Mouse (Mus musculus) cerebellum, adult 9-10 months (tissue): ENCODE results near the gene Sf3a3.
A peak's percentile ranks its signal among the peaks of the same experiment; 100 is the strongest.

Experiments used
- DNase-seq: peaks from one replicate; pipeline ENCODE4 v3.0.0; 2022

Sf3a3 gene

DNA sequence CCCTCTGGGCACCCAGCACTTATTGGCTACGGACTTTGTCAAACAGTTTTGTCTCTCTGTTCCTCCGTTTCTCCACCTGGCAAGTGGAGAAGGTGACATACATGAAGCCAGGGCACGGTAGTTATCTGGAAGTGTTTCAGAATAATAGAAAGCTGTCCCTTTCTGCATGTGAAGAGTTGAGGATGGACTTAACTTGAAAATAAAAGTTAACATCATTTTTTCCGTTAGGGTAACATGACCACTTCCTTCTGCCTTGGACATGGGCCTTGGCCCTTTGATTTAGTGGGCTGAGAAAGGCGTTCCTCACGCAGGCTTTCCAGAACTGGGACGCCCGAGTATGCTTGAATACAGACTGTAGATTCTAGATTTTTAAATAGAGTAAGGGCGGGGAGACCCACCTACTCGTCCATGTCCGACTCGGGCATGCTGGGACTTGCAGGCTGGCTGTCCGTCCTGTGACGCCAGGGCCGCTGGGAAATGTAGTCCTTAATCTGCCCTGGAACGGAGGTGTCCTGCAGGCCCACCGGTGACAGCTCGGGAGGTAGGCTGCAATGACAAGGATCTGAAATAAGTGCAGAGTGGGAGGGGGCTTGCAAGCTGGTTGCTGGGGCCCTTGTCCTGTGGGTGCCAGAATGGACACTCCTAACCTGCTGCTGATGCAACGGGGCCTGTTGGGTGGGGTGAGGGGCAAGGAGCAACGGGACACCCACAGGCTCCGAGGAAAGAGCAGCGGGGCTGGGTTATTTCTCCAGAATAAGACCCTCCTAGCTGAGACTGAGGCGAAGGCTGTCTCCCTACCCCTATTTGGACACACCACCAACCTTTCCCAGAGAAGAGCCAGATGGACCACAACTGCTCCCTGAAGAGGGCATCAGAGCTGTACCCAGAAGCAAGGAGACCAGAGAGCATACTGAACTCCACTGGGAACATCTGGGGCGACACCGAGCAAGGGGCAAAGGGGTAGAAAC lies 27.1 kb downstream of the Sf3a3 start, which contains the start of gene Inpp5b:
TSS of gene Inpp5b (plus strand) at position 475 of the 968 bp plus-strand sequence.
- peak; percentile 86 for DNase-seq

DNA sequence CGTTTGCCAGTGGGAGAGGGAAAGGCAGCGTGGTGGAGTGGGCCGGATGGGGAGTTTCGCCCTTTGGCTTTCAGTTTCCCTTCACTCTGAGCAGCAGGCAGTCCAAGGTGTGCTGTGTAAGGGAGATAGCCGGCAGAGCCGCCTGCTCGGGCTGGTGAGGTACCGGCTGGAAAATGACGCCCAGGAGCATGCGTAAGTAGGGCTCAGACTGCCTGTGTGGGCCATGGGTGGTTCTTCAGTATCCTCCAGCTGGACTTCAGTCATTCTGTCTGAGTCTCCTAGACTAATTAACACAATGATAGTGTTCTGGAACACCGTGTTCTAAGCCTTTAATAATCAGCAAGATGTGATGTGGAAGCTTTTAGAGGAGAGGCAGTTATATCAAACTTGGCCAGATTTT lies 28.3 kb downstream of the Sf3a3 start:
- DNase-seq = no peak

DNA sequence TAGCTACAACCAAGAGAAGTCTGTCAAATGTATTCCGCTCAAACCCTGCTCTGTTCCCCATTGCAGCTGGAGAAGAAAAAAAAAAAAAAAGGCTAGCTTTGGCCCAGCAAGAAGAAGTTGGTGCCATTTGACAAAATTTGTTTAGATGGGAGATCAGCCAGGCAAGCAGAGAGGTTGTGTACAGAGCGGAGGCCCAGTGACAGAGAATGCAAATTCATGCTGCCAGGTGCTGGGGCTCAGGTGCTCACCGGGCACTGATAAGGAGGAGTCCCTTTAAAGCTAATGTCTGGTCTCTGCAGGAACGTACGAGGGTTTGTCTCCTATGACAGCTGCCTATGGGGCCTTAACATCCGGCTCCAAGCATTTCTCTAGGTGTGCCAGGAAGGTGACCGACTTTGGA lies 32.0 kb downstream of the Sf3a3 start:
- DNase-seq = no peak

DNA sequence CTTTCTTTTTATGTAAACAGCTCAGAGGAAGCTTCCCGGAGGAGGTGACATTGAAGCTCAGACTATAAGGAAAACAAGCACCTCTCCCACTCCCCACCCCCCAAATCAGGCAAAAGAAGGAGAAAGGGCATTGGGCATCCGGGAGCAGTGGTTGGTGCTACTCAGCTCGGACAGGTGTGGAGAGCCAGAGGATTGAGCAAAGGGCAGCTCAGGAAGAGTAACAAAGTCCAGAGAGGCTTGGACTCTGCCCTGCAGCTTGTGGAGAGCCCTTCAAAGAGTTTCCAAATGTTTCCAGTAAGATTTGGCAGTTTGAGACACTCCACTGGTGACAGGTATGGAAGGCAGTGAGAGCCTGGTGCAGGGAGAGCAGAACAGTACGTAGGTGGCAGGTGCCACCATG lies 33.3 kb downstream of the Sf3a3 start:
- DNase-seq = no peak

DNA sequence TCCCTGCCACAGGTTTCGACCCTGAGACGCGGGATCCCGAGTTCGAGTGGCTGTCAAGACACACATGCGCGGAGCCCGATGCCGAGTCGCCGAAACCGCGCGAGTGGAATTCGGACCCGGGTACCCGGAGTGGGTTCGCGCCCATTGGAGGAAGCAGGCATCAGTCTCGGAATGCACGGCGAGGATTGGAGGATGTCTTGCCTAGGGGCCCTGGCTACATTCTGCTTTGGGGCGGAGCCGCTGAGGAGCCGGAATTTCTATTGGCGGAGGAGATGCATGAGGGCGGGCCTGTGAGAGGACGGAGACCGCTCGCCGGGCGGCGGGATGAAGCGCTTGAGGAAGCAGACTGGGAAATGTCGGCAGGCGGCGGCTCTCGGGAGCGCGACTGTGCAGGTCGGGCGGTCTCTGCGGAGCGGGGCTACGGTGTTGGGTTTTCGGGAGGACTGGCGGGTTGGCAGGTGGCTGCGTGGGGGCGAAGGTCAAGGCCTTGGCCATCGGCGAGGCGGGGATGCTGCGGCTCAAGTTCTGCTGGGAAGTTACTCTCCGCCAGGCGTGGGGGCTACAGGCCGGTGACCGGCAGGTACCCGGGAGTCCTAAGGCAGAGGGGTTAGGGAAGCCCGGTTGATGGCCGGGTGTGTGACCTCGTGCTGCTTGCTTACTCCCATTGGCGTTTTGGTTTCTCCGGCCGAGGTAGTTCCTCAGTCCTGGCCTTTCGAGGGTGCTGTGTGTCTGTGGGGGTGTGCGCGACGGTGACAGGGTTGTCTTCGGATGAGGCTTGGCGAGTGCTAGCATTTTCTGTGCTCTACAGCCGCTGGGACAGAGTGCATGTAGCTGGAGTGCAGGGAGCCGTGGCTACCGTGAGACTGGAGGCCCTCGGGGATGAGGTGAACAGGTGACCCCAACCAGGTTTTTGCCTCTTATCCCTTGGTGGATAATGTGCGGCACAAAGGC lies 37.0 kb downstream of the Sf3a3 start:
- DNase-seq = peak; percentile 99

DNA sequence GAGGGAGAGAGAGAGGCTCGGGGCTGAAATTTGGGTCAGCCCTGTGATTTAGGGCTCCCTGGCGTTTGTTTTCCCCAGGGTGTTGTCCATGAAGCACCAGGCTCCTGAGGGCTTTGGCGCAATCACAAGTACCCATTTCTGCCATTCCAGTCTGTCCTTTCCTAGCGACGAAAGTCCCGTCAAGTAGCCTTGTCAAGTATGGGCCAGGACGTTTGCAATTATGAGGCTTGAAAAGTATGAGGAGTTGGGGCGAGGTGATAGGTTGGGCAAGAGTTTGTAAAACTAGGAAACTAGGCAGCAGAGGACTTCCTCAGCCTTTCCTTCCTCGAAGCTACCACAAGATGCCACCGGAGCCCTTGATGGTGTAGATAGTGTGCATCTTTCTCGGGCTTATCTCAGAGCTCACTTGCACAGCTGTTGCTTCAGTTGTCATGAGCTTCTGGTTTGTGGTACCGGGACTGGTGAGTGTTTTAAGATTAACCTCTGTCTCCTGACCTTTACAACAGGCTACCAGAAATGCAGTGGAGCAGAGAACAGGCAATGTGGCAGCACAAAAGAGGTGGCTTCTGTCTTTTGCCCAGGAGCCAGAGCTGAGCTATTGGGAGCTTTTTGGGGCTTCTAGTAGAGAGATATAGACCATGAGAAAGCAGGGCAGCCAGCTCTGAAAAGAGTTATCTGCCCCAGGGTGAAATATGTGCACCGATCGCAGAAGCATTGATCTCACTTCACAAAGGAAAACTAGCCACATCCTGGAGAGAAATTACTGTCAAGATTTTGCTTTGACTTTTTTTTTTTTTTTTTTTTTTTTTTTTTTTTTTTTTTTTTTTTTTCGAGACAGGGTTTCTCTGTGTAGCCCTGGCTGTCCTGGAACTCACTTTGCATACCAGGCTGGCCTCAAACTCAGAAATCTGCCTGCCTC lies 38.0 kb downstream of the Sf3a3 start:
- no peak for DNase-seq

DNA sequence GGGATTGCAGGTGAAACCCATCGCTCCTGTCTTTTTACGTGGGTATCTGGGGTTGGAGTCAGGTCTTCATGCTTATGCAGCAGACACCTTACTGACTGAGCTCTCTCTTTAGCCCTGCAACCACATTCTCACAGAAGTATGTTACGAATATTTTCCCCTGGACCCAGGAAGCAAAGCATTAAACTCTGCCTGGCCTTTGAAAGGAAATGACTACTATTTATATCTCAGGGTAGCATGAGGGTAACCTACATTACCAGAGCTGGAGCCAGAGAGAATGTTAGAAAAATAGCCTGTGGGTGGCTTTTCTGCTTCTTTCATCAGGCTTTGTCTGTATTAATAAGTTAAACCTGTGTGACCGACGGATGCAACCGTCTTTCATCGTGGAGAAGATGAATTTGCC lies 41.0 kb downstream of the Sf3a3 start:
- DNase-seq = no peak

DNA sequence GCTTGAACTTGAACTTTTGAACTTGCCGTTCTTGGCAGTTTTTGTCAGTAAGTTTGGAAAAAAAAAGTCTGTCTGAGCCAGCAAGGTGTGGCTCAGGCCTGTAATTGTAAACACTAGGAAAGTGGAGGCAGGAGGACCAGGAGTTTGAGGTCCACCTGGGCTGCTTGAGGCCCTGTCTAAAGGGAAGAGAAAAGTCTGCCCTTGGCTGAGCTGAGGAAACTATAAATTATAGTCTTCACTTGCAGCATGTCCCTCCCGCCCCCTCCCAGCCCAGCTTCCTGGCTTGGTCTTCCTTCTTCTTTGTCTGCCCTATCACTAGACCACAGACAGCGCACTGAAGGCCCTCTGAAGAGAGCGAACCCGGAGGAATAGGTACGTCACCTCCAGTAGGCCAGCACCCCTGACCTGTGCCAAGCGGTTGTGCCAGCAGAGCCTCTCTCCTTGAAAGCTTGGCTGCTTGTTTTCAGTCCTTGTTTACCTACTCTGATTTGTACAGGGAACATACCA lies 44.8 kb downstream of the Sf3a3 start:
- DNase-seq = no peak

DNA sequence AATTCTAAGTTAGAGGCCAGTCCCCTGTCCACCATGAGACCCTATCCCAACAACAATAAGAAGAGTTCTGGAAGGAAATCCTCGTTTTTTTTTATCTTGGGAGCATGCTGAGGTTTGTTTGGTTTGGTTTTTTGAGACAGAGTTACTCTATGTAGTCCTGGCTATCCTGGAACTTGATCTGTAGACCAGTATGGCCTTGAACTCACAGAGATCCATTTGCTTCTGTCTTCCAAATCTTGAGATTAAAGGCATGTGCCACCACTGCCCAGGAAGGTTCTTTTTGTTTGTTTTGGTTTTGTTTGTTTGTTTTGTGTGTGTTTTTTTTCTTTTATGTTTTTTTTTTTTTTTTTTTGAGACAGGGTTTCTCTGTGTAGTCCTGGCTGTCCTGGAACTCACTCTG lies 46.6 kb downstream of the Sf3a3 start:
- no peak for DNase-seq

DNA sequence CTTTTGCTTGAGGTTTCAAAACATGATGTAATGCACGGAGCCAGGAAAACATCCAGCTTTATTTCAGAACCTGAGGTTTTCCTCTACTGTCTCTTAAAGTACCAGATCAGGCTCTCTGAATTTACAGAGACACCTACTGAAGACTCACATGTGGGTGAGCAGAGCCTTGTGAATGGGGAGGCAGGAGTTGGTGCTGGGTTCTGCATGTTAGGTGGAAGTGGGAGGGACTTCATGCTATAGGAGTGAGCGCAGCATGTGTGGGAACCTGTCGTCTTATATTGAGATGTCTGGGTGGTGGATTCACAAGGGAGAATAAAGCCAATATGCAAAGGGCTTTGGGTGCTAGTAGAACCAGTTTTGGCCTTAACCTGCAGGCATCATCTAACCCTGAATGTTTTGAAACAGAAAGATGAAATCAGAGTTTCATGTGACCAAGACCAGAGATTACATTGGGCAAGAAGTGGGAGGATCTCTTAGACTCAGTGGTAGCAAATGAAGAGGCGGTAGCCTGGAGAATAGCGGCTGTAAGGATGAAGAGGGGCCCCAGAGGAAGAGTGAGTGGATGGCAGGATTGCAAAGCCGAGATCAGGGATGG lies 48.4 kb downstream of the Sf3a3 start:
- DNase-seq = no peak

DNA sequence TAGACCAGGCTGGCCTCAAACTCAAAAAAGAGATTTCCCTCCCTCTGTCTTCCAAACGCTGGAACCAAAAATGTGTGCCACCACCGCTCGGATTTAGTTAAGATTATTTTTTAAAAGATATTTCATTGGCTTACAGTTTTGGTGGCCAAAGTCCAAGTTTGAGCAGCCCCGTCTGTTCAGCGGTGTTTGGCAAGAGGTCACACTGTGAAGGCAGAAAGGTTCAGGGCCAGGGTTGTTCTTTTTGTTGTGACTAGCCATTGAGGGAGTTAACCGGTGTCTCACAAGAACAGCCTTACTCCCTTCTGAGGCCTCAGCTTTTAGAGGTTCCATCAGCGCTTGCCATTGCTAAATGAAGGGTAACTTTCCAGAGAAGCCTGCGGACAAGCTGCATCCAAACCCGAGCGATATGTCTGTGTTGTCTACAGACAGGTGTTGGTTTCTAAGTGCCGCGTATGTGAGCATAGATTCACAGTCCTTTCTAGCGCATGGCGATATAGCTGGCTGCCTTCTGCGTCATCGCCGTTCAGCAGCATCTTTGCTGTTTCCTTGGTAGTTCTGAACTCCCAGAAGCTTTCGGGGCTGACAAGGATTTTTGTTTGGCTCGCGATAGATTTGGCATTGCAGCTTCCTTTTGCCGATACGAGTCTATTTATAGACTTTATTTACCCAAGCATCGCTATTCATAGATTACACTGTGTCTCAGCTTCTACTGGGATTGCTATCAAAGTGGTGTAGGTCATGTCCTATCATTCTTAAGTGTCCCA lies 51.4 kb downstream of the Sf3a3 start:
- no peak for DNase-seq

DNA sequence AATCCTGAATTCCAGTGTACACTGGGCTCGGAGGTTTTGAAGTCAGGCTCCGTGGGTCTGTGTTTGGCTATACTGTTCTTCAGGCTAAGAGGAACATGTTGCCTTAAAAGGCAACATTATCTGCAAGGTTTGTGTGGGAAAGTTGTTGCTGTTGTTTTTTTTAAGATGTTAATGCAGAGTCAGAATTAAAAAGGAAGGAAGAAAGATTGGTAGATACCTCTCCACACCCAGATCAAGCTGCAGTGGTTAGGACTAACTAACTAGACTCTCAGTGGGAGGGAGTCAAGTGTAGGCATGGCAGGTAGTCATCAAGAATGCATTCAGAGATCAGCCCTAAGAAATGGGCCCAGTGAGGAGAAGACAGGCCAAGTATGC lies 52.0 kb downstream of the Sf3a3 start:
- no peak for DNase-seq

DNA sequence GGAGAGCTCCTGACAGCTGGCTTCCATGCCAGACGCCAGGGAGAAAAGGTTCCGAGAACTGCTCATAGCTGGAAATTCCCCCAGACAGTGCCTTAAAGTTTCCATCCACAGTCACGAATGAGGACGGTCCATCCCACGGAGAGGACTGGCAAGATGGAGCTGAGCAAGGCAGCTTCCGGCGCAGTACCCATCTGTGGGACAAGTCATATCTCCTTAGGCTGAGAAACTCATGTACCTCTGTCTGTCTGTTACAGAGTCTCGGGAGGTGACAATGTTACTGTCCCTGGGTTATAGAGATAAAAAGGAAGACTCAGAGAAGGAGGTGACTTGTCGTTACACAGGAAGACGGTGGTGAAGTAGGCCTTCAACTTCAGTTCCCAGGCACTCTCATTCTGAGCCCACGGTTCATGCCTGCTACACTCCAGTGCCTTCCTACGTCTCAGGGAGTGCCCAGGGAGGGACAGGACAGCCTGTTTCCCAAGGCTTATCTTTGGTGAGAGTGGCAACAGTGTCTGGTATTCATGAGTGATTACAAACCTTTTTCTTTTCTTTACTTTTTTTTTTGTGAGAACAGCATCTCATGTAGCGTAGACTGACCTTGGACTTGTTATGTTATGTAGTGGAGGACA lies 54.5 kb downstream of the Sf3a3 start:
- DNase-seq = no peak

DNA sequence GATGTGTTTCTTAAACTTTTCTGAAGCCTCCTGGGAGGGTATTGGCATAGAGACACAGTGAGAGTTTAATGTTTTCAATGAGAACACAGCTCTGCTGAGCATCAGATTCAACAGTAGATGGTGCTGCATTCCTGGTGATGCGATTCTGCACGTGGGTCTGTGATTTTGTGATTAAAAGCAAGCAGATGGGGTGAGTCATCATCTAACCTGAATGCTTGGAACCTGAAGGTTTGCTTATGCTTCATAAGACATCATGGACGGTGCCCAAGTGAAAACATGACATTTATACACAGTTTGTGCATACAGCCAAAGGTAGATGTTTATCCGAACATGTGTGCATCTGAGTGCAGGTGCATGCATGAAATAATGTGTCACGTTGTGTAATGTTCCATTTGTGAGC lies 56.0 kb downstream of the Sf3a3 start:
- DNase-seq = peak; percentile 82

DNA sequence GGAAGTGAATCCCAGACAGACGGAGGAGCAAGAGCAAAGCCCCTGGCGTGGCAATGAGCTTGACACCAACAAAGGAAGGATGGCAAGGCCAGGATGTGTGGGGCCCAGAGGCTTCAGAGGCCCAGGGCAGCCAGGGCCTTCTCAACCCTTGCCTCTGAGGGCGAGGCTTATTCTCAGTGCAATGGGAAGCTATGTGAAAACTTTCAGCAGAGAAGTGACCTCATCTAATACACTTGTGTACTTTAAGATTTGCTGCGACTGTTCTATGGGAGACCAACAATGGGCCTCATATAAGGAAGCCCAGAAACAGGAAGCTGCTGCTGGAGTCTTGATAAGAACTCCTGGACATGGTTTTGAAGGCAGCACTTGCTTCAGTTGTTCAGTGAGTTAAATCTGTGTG lies 57.5 kb downstream of the Sf3a3 start:
- no peak for DNase-seq

DNA sequence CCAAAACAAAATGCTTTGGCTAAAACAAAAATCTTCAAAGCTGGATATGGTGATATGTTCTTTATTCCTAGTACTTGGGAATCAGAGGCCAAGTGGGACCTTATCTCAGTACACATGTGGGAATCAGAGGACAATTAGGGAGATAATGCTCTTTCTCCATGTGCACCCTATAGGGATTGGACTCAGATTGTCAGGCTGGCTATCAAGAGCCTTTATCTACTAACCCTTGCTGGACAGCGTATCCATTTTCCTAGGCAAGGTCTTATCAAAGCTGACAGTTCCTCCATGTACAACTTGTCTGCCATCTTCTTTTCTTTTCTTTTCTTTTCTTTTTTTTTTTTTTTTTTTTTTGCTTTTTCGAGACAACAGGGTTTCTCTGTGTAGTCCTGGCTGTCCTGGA lies 58.9 kb downstream of the Sf3a3 start:
- no peak for DNase-seq

DNA sequence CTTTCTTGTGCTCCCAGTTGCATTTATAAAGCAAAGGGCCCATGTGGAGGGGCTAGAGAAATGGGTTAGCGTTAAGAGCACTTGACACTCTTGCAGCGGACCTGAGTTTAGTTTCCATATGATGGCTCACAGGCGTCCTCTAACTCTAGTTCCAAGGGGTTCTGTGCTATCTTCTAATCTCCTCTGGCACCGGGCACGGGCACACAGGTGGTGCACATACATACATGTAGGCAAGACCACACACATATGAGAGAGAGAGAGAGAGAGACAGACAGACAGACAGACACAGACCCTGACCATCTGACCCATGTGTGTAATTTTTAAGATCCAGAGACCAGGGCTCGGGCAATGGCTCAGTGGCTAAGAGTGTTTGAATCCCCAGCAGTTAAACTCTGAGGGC lies 59.4 kb downstream of the Sf3a3 start:
- DNase-seq = no peak

DNA sequence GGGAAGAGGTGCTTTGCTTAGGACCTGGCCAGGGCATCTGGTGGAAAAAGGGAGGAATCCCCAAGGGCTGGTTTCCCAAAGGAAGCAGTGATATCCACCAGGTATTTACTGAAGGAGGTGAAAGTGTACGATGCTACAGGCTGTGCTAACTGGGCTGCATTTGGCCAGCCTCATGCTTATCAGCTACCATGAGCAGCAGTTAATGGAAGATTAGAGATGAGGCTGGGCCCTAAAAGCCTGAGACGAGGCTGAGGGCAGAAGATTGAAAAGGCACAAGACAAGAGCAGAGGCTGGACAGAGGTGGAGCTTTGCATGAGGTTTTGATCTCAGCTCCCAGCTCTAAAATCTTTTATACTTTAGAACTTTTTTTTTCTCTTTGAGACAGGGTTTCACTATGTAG lies 59.9 kb downstream of the Sf3a3 start:
- no peak for DNase-seq

DNA sequence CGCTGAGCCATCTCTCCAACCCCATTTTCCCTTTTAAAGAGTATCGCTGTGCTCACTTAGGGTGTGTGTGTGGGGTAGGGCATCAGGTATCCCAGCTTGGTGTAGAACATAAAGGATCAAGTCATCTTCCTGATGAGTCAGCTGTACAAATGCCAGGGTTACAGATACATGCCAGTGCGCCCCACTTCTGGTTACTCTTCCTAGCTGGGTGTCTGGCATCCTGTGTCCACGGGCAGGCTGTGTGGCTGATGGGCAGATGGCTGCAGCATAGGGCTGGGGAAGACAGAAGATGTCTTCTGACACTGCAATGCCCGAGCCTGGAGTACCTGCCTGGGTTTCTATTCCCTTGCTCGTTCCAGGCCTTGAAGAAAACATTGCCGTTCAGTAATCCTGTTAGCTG lies 66.8 kb downstream of the Sf3a3 start:
- DNase-seq = peak; percentile 69
